Mouse (Mus musculus) c-Kit-positive CD71-positive TER-119-negative erythroid progenitor cells, embryonic 14.5 days (primary cell): ENCODE measurements at regions not wholly inside any gene's neighbourhood (a gene's known extent, or its start where the extent isn't known, plus 50 kb on each side); places are given as distances from the start of the nearest gene placed in this dataset.
A peak's percentile ranks its signal among the peaks of the same experiment; 100 is the strongest.

ENCODE experiments used
- DNase-seq: peaks from one replicate; pipeline ENCODE4 v3.0.0-alpha.2; 2013; ENCODE audit warnings: low read depth

- no peak for DNase-seq
Measured at GRCm38 (mm10) chr8:82265745-82266144, 137.3 kb downstream of the Il15 start.

DNA sequence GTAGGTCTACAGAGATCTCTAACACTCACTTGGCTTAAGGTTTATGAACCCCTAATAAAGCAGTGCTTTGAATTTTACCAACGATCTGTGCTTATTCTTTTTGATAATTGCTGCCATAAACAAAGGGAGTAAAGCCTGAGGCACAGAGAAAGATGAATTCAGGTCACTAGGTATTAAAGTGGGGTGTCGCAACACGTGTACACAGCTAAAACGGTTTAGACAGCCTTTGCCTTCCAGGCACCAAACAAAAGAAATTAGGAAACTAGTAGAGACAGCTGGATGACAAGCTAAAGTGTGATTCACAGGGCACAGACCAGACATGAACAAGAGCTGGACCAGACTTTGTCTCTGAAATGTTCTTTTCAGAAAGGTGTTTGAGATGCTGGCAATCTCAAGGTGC is 140.8 kb downstream of the Il15 start:
- DNase-seq, result no peak

DNA sequence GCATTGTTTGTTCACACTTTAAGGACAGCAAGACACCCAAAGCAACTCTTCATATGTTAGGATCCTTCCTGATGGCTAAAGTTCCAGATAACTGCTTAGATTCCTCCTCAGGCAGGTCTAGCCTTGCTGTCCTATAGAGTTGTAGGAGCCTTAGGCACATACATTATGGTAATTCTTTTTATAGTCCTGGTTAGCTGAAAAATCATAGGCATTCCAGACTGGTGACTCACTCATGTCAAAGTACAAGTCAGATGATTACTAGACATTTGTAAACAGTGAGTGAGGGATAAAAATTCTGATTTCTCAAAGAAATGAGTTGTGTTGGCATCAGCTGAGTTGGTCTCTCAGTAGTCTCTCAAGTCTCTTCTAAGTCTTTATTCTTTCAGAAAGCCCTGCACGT is 142.4 kb downstream of the Il15 start:
- no peak for DNase-seq

DNA sequence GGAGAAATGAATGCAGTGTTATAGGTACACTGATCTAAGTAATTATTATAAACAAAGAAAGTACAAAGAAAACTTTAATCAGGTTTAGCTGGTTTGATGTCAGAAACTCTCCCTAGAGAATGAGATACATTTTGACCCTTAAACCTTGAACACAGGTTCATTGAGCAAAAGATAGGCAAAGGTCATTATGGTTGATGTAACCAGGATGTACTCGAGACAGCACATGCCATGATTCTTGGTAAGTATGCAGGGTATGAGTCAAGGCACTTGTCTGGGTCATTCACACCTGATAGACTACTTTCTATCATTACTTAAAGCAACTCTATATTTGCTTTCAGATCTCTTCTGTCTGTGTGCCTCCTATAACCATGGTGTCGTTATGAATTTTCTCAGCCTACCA is 147.2 kb downstream of the Il15 start:
- no peak for DNase-seq

GRCm38 (mm10) chr8:82252406-82252805 is 150.6 kb downstream of the Il15 start:
- no peak for DNase-seq

DNA sequence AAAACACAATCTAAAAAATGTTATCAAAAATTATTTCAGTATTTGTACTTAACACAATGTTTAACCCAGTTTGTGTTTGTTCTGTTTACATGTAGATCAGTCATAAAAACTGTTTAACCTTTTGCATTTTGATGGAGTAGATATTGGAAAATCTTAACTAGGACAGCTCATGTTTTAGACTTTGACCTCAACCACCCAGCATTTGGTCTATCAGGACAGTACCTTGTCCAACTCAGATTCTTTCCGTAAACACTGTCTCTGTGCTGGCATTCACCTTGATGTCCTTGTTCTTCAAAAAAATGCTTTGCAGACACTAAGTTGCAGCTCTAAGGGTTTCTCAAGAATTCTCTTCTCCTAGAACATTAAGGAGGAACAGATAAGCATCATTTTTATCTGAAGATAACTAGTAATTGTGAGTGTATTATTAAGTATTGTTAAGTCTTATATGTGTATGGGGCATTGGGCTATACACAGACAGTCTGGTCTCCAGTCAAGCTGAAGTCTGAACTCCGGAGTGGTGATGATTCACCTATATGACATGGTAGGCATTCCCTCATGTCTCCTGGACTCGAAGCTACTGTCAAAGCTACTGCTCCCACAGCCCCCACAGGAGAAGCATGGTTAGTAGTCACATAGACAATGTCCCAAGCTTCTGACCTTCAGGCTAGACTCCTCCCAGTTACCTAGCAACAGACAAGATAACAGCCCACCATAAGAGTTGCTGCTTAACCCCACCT is 153.0 kb downstream of the Il15 start:
- DNase-seq, result no peak

GRCm38 (mm10) chr8:82244076-82244475 is 158.9 kb downstream of the Il15 start:
- DNase-seq, result no peak

DNA sequence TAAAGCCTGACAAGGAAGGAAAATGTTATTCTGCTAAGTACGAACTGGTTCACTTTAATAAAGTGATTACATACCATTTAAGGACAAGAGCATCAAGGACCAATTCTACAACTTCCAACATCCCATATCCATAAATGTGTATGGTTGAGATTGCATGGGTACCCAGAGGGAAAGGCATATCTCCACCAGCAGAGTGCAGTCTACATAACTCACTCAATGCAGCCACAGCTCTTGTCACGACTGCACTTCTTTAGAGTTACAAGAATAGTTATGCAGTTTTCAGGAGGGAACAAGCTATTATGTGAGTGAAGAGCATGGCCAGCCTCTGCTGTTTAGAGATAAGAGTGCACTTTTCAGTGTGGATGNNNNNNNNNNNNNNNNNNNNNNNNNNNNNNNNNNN is 173.1 kb downstream of the Il15 start:
- no peak for DNase-seq

DNA sequence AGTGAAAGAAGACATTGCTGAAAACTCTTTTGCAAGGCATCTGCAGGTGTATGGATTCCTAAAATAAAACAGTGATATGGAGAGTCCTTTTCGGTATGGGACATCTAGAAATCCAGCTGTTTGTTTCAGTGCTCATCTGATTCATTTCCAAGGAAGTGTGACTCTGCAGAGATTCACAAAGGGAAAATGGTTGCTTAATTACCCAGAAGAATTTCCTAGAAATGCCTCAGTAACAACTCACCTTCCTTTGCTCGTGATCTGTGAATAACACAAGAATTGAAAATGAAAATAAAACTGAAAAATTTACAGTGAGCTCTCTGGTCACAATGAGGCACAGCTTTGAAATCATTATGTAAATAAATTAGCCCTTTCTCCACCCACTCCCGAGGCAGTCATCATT is 201.3 kb downstream of the Il15 start:
- no peak for DNase-seq

GRCm38 (mm10) chr8:82200176-82200575 is 202.8 kb downstream of the Il15 start:
- no peak for DNase-seq

GRCm38 (mm10) chr8:82196504-82196903 is 206.5 kb downstream of the Il15 start:
- no peak for DNase-seq

- DNase-seq, result no peak
Measured at GRCm38 (mm10) chr8:82195112-82195511, 207.9 kb downstream of the Il15 start.

DNA sequence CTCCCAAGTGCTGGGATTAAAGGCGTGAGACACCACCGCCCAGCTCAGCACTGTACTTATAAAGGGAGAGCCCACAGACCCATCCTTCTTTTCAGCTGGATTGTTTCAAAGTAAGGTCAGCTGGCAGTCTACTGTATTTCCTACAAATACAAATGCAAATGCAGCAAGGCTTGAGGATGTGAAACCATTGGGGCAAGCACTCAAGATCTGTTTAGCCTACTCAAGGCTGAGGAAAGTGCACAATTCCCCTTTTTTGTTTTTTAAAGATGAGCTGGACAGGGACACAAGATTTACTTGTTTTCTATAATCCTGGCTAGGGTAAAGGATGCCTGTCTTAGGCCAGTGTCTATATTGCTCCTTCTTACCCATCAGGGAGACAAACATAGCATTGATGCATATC is 212.0 kb downstream of the Il15 start:
- no peak for DNase-seq

- no peak for DNase-seq
Measured at GRCm38 (mm10) chr8:82187138-82187880, 215.7 kb downstream of the Il15 start.

DNA sequence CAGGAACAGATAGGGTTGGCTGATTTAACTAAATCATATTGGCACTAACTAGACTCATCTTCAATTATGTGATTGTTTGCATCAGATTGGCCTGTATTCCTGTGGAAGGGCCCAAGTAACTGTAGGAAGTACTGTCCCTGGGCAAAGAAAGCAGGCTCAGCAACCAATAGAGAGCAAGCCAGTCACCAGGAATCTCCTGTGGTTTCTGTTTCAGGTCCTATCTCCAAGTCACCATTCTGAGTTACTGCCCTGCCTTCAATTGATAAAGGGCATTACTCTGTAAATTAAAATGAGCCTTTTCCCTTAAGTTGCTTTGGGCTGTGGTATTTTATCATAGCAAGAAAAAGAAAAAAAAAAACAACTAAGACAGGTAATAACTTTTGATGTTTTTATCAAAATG is 219.0 kb downstream of the Il15 start:
- peak; percentile 23 for DNase-seq
